Mouse (Mus musculus) midbrain, embryonic 11.5 days (tissue): ENCODE results near the gene Atp8b5. TPM values are rescaled to one million over a fixed set of nuclear protein-coding genes. Genes with fewer than 3 reads are reported as not detected.
A peak's percentile ranks its signal among the peaks of the same experiment; 100 is the strongest.

Experiments
- ATAC-seq: fragments of 200-750 bp; cut with Nextera tagmentation; 2 replicates; pipeline ENCODE4 v1.8.0; 2017; ENCODE audit warnings: moderate TSS enrichment, moderate library complexity; ENCODE audit not compliant: low FRiP score
- DNase-seq: peaks from one replicate; pipeline ENCODE4 v3.0.0; 2015; ENCODE audit warnings: low spot score; ENCODE audit errors: missing footprints
- H3K27ac ChIP-seq: fragments of 300-500 bp; sonication (generic); 2 replicates; pipeline ENCODE4 v1.5.1; 2014; ENCODE audit warnings: low read depth, low read length
- H3K27me3 ChIP-seq: fragments of 300-500 bp; sonication (generic); 2 replicates; pipeline ENCODE4 v1.6.1; 2014; ENCODE audit warnings: mild to moderate bottlenecking, low read length, moderate library complexity, mixed read lengths; ENCODE audit not compliant: control insufficient read depth, insufficient read depth
- H3K36me3 ChIP-seq: fragments of 300-500 bp; sonication (generic); 2 replicates; pipeline ENCODE4 v1.6.1; 2014; ENCODE audit warnings: mild to moderate bottlenecking, low read length, moderate library complexity, mixed read lengths; ENCODE audit not compliant: control insufficient read depth, insufficient read depth
- H3K4me1 ChIP-seq: fragments of 300-500 bp; sonication (generic); 2 replicates; pipeline ENCODE4 v1.6.1; 2014; ENCODE audit warnings: low read length; ENCODE audit not compliant: control insufficient read depth, insufficient read depth
- H3K4me2 ChIP-seq: fragments of 300-500 bp; sonication (generic); 2 replicates; pipeline ENCODE4 v1.6.1; 2014; ENCODE audit warnings: mild to moderate bottlenecking, moderate library complexity
- H3K4me3 ChIP-seq: fragments of 300-500 bp; sonication (generic); 2 replicates; pipeline ENCODE4 v1.5.1; 2014; ENCODE audit warnings: low read depth, low read length
- H3K9ac ChIP-seq: fragments of 300-500 bp; sonication (generic); 2 replicates; pipeline ENCODE4 v1.6.1; 2014; ENCODE audit warnings: low read length
- H3K9me3 ChIP-seq: fragments of 300-500 bp; sonication (generic); 2 replicates; pipeline ENCODE4 v1.6.1; 2016; ENCODE audit warnings: low read length; ENCODE audit not compliant: control insufficient read depth
- WGBS: fragments of 180-500 bp; shearing (Covaris S2); extraction: QIAGEN DNeasy Blood & Tissue Kit; methylation state at CpG from one replicate; pipeline ENCODE4 v1.1.7; 2014; 5-methylcytosine and 5-hydroxymethylcytosine counted together
- polyA plus RNA-seq: library from polyadenylated mRNA; unstranded; fragments of >200 nt; fragmentation: Nextera tagmentation; extraction: Ambion mirVana; gene quantifications from 2 replicates; pipeline ENCODE4 v1.2.1, GENCODE M21; 2014

Gene Atp8b5
- polyA plus RNA-seq, 1 experiment from 2014 or later: 0.30 TPM

GRCm38 (mm10) chr4:43267323-43267658 lies 332 bp downstream of the Atp8b5 start:
- peak overlapping the region; percentile 22 for H3K4me3 ChIP-seq
- no peaks in the 10 kb centered on the region for H3K27me3 ChIP-seq
- DNase-seq (no peak), ATAC-seq (no peak)
- no peaks in the 10 kb centered on the region for H3K36me3 ChIP-seq
- WGBS: 27% methylated on average over 2 of the region's 2 CpGs
- H3K4me1 ChIP-seq: peaks cover 8% of the 10 kb centered on the region
- peak overlapping the region; percentile 49 for H3K4me2 ChIP-seq
- H3K9me3 ChIP-seq: no peaks in the 10 kb centered on the region
- H3K27ac ChIP-seq: 0 out of 2 replicates have a peak overlapping the region, but pooled peaks have one; percentile 14
- peak overlapping the region; percentile 38; the same call in 1 of the 2 replicates for H3K9ac ChIP-seq

DNA sequence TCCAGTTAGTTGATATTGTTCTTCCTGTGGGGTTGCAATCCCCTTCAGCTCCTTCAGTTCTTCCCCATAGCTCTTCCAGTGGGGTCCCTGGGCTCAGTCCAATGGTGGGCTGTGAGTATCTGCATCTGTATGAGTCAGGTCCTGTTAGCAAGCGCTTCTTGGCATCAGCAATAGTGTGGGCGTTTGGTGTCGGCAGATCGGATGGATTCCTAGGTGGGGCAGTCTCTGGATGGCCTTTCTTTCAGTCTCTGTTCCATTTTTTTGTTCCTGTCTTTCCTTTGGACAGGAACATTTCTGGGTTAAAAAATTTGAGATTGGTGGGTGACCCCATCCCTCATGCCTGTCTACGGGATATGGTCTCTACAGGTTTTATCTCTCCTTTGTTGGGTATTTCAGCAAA lies 18.5 kb downstream of the Atp8b5 start:
- 95% methylated on average over 5 of the region's 5 CpGs for WGBS
- Histone ChIP-seq H3K27ac (no peak overlapping the region), H3K4me1 (no peaks in the 10 kb centered on the region), H3K36me3 (no peaks in the 10 kb centered on the region), H3K27me3 (no peaks in the 10 kb centered on the region), H3K9me3 (no peaks in the 10 kb centered on the region), H3K4me3 (no peak overlapping the region), H3K9ac (no peak overlapping the region), H3K4me2 (no peak overlapping the region)
- ATAC-seq (no peak), DNase-seq (no peak)

DNA sequence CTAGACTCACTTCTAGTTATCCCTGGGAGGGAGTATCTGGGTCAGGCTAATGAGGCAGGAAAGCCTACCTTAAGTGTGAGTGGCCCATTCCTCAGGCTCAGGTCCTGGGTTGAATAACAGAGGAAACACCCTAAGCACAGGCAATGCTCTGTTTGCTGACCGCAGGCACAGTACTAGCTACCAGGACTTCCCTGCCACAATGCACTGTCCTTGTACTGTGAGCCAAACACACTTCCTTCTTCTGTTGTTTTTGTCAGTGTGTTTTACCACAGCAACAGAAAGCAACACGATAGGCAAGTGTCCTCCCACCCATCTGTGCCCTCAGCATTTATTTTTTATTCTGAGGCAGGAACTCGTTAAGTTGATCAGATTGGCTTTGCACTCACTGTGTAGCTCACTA lies 20.3 kb downstream of the Atp8b5 start:
- Histone ChIP-seq H3K4me1 (no peaks in the 10 kb centered on the region), H3K27ac (no peak overlapping the region), H3K9me3 (no peaks in the 10 kb centered on the region), H3K4me2 (no peak overlapping the region), H3K27me3 (no peaks in the 10 kb centered on the region), H3K36me3 (no peaks in the 10 kb centered on the region), H3K4me3 (no peak overlapping the region), H3K9ac (no peak overlapping the region)
- ATAC-seq (no peak), DNase-seq (peak; percentile 66)
- 79% methylated on average over 3 of the region's 3 CpGs for WGBS

DNA sequence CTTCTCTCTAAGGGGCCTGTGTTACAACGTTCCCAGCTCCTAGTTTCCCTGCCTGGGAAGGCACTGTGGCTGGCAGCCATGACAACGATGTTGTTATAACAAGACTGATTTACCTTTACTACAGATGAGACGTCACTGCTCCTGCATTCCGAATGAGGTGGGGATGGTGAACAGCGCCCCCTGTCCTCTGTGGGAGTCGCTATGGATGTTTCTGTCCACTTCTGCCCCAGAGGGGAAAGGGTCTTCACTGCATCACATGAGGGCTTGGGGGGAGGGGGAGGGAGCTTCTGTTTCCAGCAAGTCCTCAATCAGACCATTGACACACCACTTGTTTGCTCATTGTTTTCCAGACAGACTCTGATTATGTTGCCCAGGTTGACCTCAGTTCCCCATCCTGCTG lies 27.0 kb downstream of the Atp8b5 start:
- Histone ChIP-seq H3K27ac (no peak overlapping the region), H3K4me2 (no peak overlapping the region), H3K36me3 (no peaks in the 10 kb centered on the region), H3K4me1 (no peaks in the 10 kb centered on the region), H3K9ac (no peak overlapping the region), H3K9me3 (no peaks in the 10 kb centered on the region), H3K27me3 (no peaks in the 10 kb centered on the region), H3K4me3 (no peak overlapping the region)
- DNase-seq (no peak), ATAC-seq (no peak)
- 46% methylated on average over 6 of the region's 6 CpGs for WGBS

DNA sequence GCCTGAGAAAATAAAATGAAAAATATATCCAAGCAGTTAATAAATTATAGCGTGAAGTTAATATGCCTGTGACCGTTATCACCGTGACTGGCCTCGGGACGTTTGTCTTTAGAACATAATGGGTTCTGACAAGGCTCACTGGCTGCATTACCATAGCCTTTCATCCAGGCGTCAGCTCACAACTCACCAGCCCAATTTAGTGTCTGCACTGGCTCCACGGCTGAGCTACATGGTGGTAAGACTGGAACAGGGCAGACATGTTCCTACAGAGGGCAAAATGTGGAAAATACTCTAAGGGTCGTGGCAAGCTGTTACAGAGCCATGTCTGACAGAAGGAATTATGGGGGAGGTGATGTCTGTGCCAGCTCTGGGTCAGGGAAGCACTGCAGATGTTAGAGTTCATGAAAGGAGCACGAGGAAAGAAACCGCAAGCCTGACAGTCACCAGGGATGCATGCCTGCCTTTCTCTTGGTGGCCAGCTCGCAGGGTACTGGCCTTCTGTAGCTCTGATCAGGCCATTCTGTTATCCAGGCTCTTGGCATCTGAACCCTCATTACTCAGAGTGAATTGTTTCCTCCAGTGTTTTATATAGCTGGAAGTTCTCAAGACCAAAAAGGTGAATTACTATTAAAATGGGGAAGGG lies 42.9 kb downstream of the Atp8b5 start:
- Histone ChIP-seq H3K36me3 (no peaks in the 10 kb centered on the region), H3K4me3 (no peak overlapping the region), H3K9me3 (no peaks in the 10 kb centered on the region), H3K4me2 (no peak overlapping the region), H3K4me1 (peaks cover 8% of the 10 kb centered on the region), H3K27ac (peak overlapping the region; percentile 50), H3K9ac (no peak overlapping the region), H3K27me3 (no peaks in the 10 kb centered on the region)
- ATAC-seq: peak; percentile 63; the same call in 1 of the 2 replicates
- peak; percentile 90 for DNase-seq
- WGBS: 37% methylated on average over 11 of the region's 11 CpGs

- H3K4me1 ChIP-seq: no peaks in the 10 kb centered on the region
- no peak overlapping the region for H3K27ac ChIP-seq
- no peak for DNase-seq
- H3K9me3 ChIP-seq: no peaks in the 10 kb centered on the region
- no peaks in the 10 kb centered on the region for H3K27me3 ChIP-seq
- WGBS: 80% methylated on average over 4 of the region's 4 CpGs
- H3K4me2 ChIP-seq: no peak overlapping the region
- H3K9ac ChIP-seq: no peak overlapping the region
- no peak for ATAC-seq
- H3K4me3 ChIP-seq: no peak overlapping the region
- H3K36me3 ChIP-seq: no peaks in the 10 kb centered on the region
Observed at GRCm38 (mm10) chr4:43321536-43321935, 54.6 kb downstream of the Atp8b5 start.

DNA sequence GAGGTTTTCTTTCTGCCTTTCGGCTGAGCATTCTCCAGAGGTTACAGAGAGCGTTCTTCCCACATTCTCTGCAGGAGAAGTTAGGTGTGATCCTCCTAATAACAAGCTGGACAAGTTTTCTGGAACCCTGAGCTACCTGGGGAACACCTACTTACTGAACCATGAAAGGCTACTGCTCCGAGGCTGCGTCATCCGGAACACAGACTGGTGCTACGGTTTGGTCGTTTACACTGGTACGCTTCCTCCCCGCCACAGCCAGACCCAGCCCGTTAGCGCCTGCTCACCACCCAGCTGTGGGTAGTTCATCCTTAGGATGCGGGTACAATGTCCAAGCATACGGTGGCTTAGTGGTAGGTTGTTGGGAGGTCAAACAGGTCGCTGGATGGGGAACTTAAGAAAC lies 55.4 kb downstream of the Atp8b5 start:
- no peak for ATAC-seq
- no peak overlapping the region for H3K27ac ChIP-seq
- 91% methylated on average over 14 of the region's 14 CpGs for WGBS
- H3K4me1 ChIP-seq: no peaks in the 10 kb centered on the region
- no peaks in the 10 kb centered on the region for H3K9me3 ChIP-seq
- no peak overlapping the region for H3K4me2 ChIP-seq
- no peaks in the 10 kb centered on the region for H3K36me3 ChIP-seq
- no peak overlapping the region for H3K9ac ChIP-seq
- no peak for DNase-seq
- H3K4me3 ChIP-seq: no peak overlapping the region
- no peaks in the 10 kb centered on the region for H3K27me3 ChIP-seq

DNA sequence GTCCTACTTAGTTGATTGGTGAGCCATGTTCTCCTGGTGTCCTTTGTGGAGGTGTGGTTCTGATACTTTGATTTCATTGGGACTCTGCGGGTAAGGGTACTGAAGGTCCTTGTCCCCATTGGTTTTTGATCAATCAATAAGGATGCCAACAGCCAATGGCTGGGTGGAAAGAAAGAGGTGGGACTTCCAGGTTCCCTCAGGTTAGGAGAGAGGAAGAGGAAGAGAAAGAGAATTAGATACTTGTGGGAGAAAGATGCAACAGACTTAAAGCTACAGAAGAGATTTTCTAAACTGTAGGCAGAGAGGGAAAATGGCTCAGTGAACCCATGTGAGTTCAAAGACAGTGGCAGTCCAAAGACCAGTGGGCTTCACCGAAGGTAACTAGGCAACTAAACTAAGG lies 60.2 kb downstream of the Atp8b5 start:
- Histone ChIP-seq H3K36me3 (no peaks in the 10 kb centered on the region), H3K4me3 (no peak overlapping the region), H3K4me1 (no peaks in the 10 kb centered on the region), H3K9ac (no peak overlapping the region), H3K9me3 (no peaks in the 10 kb centered on the region), H3K27me3 (no peaks in the 10 kb centered on the region), H3K27ac (no peak overlapping the region), H3K4me2 (no peak overlapping the region)
- WGBS: 84% methylated on average over 2 of the region's 2 CpGs
- no peak for ATAC-seq
- no peak for DNase-seq

DNA sequence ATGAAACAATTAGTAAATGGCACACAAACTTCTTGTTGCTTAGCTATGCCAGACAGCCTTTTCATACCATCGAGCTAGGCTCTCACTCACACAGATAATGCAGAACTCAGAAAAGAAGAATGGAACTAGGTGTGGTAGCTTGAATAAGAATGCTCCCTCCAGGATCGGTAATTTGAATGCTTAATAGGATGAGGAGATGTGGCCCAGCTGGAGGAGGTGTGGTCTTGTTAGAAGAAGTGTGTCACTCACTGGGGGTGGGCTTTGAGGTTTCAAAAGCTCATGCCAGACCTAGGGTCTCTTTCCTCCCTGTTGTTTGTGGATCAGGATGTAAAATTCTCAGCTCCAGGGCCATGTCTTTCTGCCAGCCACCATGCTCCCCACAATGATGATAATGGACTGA lies 67.8 kb downstream of the Atp8b5 start:
- H3K9ac ChIP-seq: no peak overlapping the region
- peaks cover 4% of the 10 kb centered on the region; the same call in 1 of the 2 replicates for H3K9me3 ChIP-seq
- no peak overlapping the region for H3K4me2 ChIP-seq
- no peaks in the 10 kb centered on the region for H3K4me1 ChIP-seq
- DNase-seq (no peak), ATAC-seq (no peak)
- H3K27ac ChIP-seq: no peak overlapping the region
- no peak overlapping the region for H3K4me3 ChIP-seq
- H3K36me3 ChIP-seq: no peaks in the 10 kb centered on the region
- no peaks in the 10 kb centered on the region for H3K27me3 ChIP-seq
- WGBS: 50% methylated on average over 2 of the region's 2 CpGs
